Mouse (Mus musculus) bone marrow macrophage, adult 2 months (primary cell): ENCODE results near the gene Dis3l.

Source experiments
- CTCF ChIP-seq: IDR thresholded peaks from 2 replicates; pipeline ENCODE4 v1.5.1; 2012; ENCODE audit warnings: low read depth, mild to moderate bottlenecking, low read length, moderate library complexity
- POLR2A ChIP-seq: IDR thresholded peaks from 2 replicates; pipeline ENCODE4 v1.6.1; 2012; ENCODE audit warnings: mild to moderate bottlenecking, low read depth, low read length, borderline replicate concordance

DNA sequence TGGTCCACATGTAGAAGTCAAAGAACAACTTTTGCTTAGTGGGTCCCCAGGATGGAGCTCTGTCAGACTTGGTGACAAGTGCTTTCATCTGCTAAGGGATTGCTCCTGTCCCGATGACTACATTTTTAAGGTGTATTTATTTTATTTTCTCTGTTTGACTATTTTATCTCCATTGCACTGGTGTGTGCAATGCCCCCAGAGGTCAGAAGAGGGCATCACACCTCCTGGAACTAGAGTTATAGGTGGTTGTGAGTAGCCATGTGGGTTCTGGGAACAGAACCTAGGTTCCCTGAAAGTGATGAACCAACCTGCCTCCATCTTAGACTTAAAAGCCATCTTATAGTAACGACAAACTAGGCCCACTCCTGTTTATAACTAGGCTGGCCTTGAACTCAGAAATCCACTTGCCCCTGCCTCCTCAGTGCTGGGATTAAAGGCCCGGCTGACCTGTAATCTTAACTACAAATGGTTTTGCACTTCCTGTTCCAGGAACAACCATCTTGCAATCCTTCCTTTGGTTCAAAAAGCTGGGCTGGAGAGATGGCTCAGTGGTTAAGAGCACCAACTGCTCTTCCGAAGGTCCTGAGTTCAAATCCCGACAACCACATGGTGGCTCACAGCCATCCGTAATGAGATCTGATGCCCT lies 62.3 kb downstream of the Dis3l start:
- no peak for TF ChIP-seq CTCF
- TF ChIP-seq POLR2A = no peak
